Mouse (Mus musculus): ENCODE data around the gene Jak1.

- no peak for TF ChIP-seq CTCF (conservative IDR thresholded peaks at IDR 0.05; ENCODE audit: insufficient read depth, insufficient read length, low read depth, low read length)
- TF ChIP-seq POLR2A (IDR thresholded peaks at IDR 0.05; ENCODE audit: low read depth, low read length), result no peak
These were observed 130.1 kb downstream of the Jak1 start for GRCm38 (mm10) chr4:101135013-101135412.

Measured in kidney, adult 2 months (tissue).